Mouse (Mus musculus) bone marrow macrophage, adult 2 months (primary cell): Measurements from ENCODE around the gene Cbs.

Experiments used
- CTCF ChIP-seq: IDR thresholded peaks from 2 replicates; pipeline ENCODE4 v1.5.1; 2012; ENCODE audit warnings: low read depth, mild to moderate bottlenecking, low read length, moderate library complexity
- POLR2A ChIP-seq: IDR thresholded peaks from 2 replicates; pipeline ENCODE4 v1.6.1; 2012; ENCODE audit warnings: mild to moderate bottlenecking, low read depth, low read length, borderline replicate concordance

- no peak for TF ChIP-seq POLR2A
- TF ChIP-seq CTCF: no peak
Measured at GRCm38 (mm10) chr17:31627961-31628360, 9.1 kb downstream of the Cbs start.
